11 mouse cellular contexts compared by ENCODE assay signal in the genomic region with DNA sequence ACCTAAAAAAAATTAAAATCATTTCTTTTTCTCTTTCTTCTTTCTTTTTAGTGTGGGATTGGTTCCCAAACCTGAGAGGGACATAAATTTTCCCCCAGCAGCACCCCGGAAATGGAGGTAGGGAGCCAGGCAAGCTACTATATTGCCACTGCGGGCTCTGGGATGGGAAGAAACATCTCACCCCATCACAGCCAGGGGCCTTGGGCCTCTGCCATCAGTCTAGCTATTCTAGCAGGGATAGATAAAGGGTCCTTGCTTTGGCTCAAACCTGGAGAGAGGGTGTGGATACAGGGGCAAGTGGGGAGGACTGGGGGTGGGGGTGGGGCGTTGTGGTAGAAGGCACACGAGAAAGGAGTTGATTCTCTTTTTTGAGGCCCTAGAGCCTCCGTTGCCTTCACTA.
A peak's percentile ranks its signal among the peaks of the same experiment; 100 is the strongest.
DNase-seq lines count a peak whose midpoint lies in the region; ATAC-seq lines count a peak whose summit lies in the region.
"Had no signal": no experiment of that assay in that cellular context is flagged by ENCODE, and none has a peak within 500 bp of the region (broad histone marks: within the 10 kb centered on the region; RNA-seq: fewer than 3 reads in every experiment).

No protein-coding gene starts in this region.

- no peak overlapping the region for H3K9ac ChIP-seq in limb, embryonic 12.5 days (replicated peaks)
- H3K9ac ChIP-seq in neural tube, embryonic 15.5 days (replicated peaks) = no peak overlapping the region

- peaks cover 79% of the 10 kb centered on the region for H3K27me3 ChIP-seq in limb, embryonic 12.5 days
- H3K27me3 ChIP-seq in neural tube, embryonic 15.5 days (replicated peaks) = peaks cover 11% of the 10 kb centered on the region; the same call in 1 of the 2 replicates

- no peak for ATAC-seq in limb, embryonic 12.5 days (ENCODE audit: insufficient number of reproducible peaks, insufficient read depth, low FRiP score, low TSS enrichment, low read depth)
- no peak for ATAC-seq in neural tube, embryonic 15.5 days (ENCODE audit: low FRiP score)

- intact Hi-C loops in left cerebral cortex, postnatal 4 days (cut with DNase I) = loop anchor here (10.0 kb wide), 1 partner anchor 117 kb away; a partner anchor contains a TSS
- intact Hi-C loops in left cerebral cortex, postnatal 14 days (cut with DNase I) = no loop called here
- intact Hi-C loops in gastrocnemius, postnatal 36 days (cut with DNase I) = no loop called here

- H3K36me3 ChIP-seq in limb, embryonic 12.5 days = no peaks in the 10 kb centered on the region
- no peaks in the 10 kb centered on the region for H3K36me3 ChIP-seq in neural tube, embryonic 15.5 days
- H3K36me3 ChIP-seq: limb, embryonic 15.5 days had no signal

- peaks cover 22% of the 10 kb centered on the region for H3K4me1 ChIP-seq in limb, embryonic 12.5 days (replicated peaks)
- H3K4me1 ChIP-seq in neural tube, embryonic 15.5 days = peaks cover 54% of the 10 kb centered on the region

- no peak overlapping the region; the same call in 1 of the 2 replicates for H3K4me3 ChIP-seq in limb, embryonic 12.5 days (replicated peaks)
- no peak overlapping the region for H3K4me3 ChIP-seq in neural tube, embryonic 15.5 days (replicated peaks)

- 19% methylated on average over 5 of the region's 5 CpGs for whole genome bisulfite sequencing in limb, embryonic 12.5 days
- WGBS in neural tube, embryonic 15.5 days = 13% methylated on average over 5 of the region's 5 CpGs

- no peak overlapping the region for H3K27ac ChIP-seq in limb, embryonic 12.5 days
- peak overlapping the region; percentile 82 for H3K27ac ChIP-seq in neural tube, embryonic 15.5 days (replicated peaks)
- H3K27ac ChIP-seq: limb, embryonic 15.5 days had no signal

- DNase-seq in cerebellum, postnatal 25 days = peak; percentile 19 to 42
- no peak for DNase-seq in cerebellum, adult 11-12 months
- DNase-seq in left cerebral cortex, postnatal 4 days = peak; percentile 49
- no peak for DNase-seq in left cerebral cortex, postnatal 14 days (ENCODE audit: low spot score in 2 of 2)
- no peak for DNase-seq in urinary bladder, postnatal 25 days (ENCODE audit: low spot score)
- no peak for DNase-seq in gastrocnemius, postnatal 36 days
- DNase-seq: B cell, adult 2 months; lung, postnatal 14 days had no signal

- peak overlapping the region; percentile 91 for H3K4me2 ChIP-seq in limb, embryonic 12.5 days
- H3K4me2 ChIP-seq in neural tube, embryonic 15.5 days = peak overlapping the region; percentile 93

- H3K9me3 ChIP-seq in limb, embryonic 12.5 days = no peaks in the 10 kb centered on the region
- H3K9me3 ChIP-seq in neural tube, embryonic 15.5 days (replicated peaks) = no peaks in the 10 kb centered on the region
- H3K9me3 ChIP-seq: limb, embryonic 15.5 days had no signal

Comparison
In these comparisons a context has a peak if more than half of its experiments do, and no peak if none do; other contexts are left out.
1. DNase-seq: peak in cerebellum, postnatal 25 days (2 of 2) and left cerebral cortex, postnatal 4 days (single experiment); none in cerebellum, adult 11-12 months (single experiment), left cerebral cortex, postnatal 14 days (0 of 2), urinary bladder, postnatal 25 days (single experiment) and gastrocnemius, postnatal 36 days (0 of 2).